Mouse (Mus musculus): ENCODE measurements around the gene Lrrc1. TPM values are rescaled to one million over a fixed set of nuclear protein-coding genes. Genes with fewer than 3 reads are reported as not detected.

Lrrc1 gene
- polyA plus RNA-seq (2012; rRNA removed) = 61.5 and 125 TPM in 2 replicates

DNA sequence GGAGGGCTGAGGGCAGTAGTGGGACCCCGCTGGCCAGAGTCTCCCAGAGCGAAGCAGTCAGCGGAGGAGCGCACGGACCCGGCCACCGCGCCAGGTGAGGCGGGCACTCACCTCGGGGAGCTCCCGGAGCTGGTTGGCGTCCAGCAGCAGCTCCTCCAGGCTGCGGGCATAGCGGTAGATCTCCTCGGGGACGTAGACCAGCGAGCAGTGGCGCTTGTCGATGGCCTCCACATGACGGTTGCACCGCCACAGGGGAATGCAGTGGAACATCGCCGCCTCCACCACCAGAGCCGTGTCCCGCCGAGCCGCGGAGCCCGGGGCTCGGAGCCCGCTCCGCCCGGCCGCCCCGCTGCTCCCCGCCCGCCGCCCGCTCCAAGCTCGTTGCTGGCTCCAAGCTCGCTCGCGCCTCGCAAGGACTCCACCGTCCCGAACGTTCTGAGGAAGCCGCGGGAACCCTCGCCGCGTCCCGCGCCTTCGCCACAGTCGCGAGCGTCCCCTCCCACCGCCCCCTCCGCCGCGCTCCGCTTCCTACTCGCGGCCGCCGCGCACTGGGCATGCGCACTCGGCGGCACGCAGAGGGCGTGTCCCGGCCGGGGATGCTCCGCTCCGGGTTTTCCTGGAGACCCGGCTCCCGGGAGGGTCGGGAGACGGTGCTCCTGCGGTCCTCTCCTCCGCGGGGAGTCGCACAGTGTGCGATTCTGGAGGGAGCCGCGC, at the start of gene Lrrc1:
Gene Lrrc1, minus strand, starts transcription at position 517 of the 714 bp plus-strand sequence.

Other genes starting within 250 kb of the Lrrc1 start
- 0.26 TPM in 1 of 2 replicates, not detected in the other for gene Mlip, start 191.9 kb downstream of the Lrrc1 start, polyA plus RNA-seq (2012; rRNA removed)
- gene Klhl31, start 91.6 kb upstream of the Lrrc1 start, polyA plus RNA-seq (2012; rRNA removed) = 0.10 TPM in 1 of 2 replicates, not detected in the other
- 22.0 and 23.9 TPM in 2 replicates for gene Gclc, start 209.7 kb upstream of the Lrrc1 start, polyA plus RNA-seq (2012; rRNA removed)

Measured in colon, adult 2 months (tissue).